Mouse (Mus musculus): ENCODE results near the gene Fabp6.

- no peak for TF ChIP-seq CHD1 (IDR thresholded peaks at IDR 0.05; ENCODE audit: low read depth, low read length)
- TF ChIP-seq CTCF (conservative IDR thresholded peaks at IDR 0.05 in 1 of 2, IDR thresholded peaks at IDR 0.05 in 1 of 2; ENCODE audit: low read depth in 2 of 2, low read length in 2 of 2), result no peak
- TF ChIP-seq MYC (IDR thresholded peaks at IDR 0.05; ENCODE audit: low read depth, low read length), result no peak
- TF ChIP-seq ZC3H11A (IDR thresholded peaks at IDR 0.05; ENCODE audit: low read depth, low read length), result no peak
- TF ChIP-seq JUND (conservative IDR thresholded peaks at IDR 0.05; ENCODE audit: low read depth, low read length), result no peak
- no peak for TF ChIP-seq TCF12 (IDR thresholded peaks at IDR 0.05; ENCODE audit: low read depth, low read length)
- TF ChIP-seq EP300 (IDR thresholded peaks at IDR 0.05; ENCODE audit: low read length), result no peak
- no peak for TF ChIP-seq RCOR1 (conservative IDR thresholded peaks at IDR 0.05; ENCODE audit: low read depth, low read length)
- no peak for TF ChIP-seq MXI1 (IDR thresholded peaks at IDR 0.05; ENCODE audit: low read depth, low read length)
- no peak for TF ChIP-seq USF1 (IDR thresholded peaks at IDR 0.05; ENCODE audit: low read depth, low read length)
- TF ChIP-seq POLR2A (IDR thresholded peaks at IDR 0.05; ENCODE audit: low read depth, low read length), result no peak
These were observed 37.1 kb upstream of the Fabp6 start for GRCm38 (mm10) chr11:43638486-43638885.

Measured in CH12.LX (cell line).